Mouse (Mus musculus) hindbrain, embryonic 15.5 days (tissue): Measurements from ENCODE around the gene 4930438A08Rik. TPM values are rescaled to one million over a fixed set of nuclear protein-coding genes. Genes with fewer than 3 reads are reported as not detected.

Experiments
- ATAC-seq: fragments of 200-750 bp; cut with Nextera tagmentation; 2 replicates; pipeline ENCODE4 v1.8.0; 2017; ENCODE audit warnings: low read depth, moderate number of reproducible peaks, moderate TSS enrichment; ENCODE audit not compliant: low FRiP score
- H3K27ac ChIP-seq: fragments of 300-500 bp; sonication (generic); replicated peaks from 2 replicates; pipeline ENCODE4 v1.5.1; 2015; ENCODE audit warnings: mild to moderate bottlenecking, inconsistent platforms
- H3K27me3 ChIP-seq: fragments of 300-500 bp; sonication (generic); 2 replicates; pipeline ENCODE4 v1.6.1; 2015; ENCODE audit warnings: control low read depth, inconsistent platforms
- H3K36me3 ChIP-seq: fragments of 300-500 bp; sonication (generic); 2 replicates; pipeline ENCODE4 v1.6.1; 2015; ENCODE audit warnings: control low read depth, inconsistent platforms
- H3K4me1 ChIP-seq: fragments of 300-500 bp; sonication (generic); replicated peaks from 2 replicates; pipeline ENCODE4 v1.6.1; 2015; ENCODE audit warnings: control low read depth, inconsistent platforms
- H3K4me2 ChIP-seq: fragments of 300-500 bp; sonication (generic); 2 replicates; pipeline ENCODE4 v1.6.1; 2015; ENCODE audit warnings: moderate library complexity, mild to moderate bottlenecking, inconsistent platforms
- H3K4me3 ChIP-seq: fragments of 300-500 bp; sonication (generic); 2 replicates; pipeline ENCODE4 v1.5.1; 2015; ENCODE audit warnings: mild to moderate bottlenecking, inconsistent platforms
- H3K9ac ChIP-seq: fragments of 300-500 bp; sonication (generic); 2 replicates; pipeline ENCODE4 v1.6.1; 2015; ENCODE audit warnings: inconsistent platforms
- H3K9me3 ChIP-seq: fragments of 300-500 bp; sonication (generic); 2 replicates; pipeline ENCODE4 v1.6.1; 2016; ENCODE audit warnings: control low read depth, inconsistent platforms
- WGBS: fragments of 180-500 bp; shearing (Covaris S2); methylation state at CpG from one replicate; pipeline ENCODE4 v1.1.7; 2015; 5-methylcytosine and 5-hydroxymethylcytosine counted together
- polyA plus RNA-seq: library from polyadenylated mRNA; unstranded; fragments of >200 nt; fragmentation: Nextera tagmentation; extraction: Ambion mirVana; gene quantifications from 2 replicates; pipeline ENCODE4 v1.2.1, GENCODE M21; 2015

Gene 4930438A08Rik
- polyA plus RNA-seq, 1 experiment from 2014 or later, result not detected

DNA sequence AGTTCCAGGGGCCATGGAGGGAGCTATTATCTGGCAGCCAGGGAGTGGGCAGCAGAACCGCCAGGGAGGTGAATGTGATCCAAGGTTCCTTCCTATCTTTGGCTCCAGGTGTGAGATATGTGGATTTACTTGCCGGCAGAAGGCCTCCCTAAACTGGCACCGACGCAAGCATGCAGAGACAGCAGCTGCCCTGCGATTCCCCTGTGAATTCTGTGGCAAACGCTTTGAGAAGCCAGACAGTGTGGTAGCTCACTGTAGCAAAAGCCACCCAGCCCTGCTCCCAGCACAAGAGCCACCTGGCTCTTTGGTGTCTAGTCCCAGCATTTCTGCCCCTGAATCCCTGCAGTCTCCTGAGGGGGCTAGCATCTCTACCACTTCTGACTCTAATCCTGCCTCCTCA lies 39.5 kb downstream of the 4930438A08Rik start:
- no peak overlapping the region for H3K9ac ChIP-seq
- no peak for ATAC-seq
- H3K27ac ChIP-seq, result no peak overlapping the region
- H3K9me3 ChIP-seq, result no peaks in the 10 kb centered on the region
- no peak overlapping the region for H3K4me3 ChIP-seq
- 63% methylated on average over 6 of the region's 6 CpGs for WGBS
- peaks cover 23% of the 10 kb centered on the region for H3K36me3 ChIP-seq
- H3K27me3 ChIP-seq, result no peaks in the 10 kb centered on the region
- no peak overlapping the region for H3K4me2 ChIP-seq
- no peaks in the 10 kb centered on the region for H3K4me1 ChIP-seq

DNA sequence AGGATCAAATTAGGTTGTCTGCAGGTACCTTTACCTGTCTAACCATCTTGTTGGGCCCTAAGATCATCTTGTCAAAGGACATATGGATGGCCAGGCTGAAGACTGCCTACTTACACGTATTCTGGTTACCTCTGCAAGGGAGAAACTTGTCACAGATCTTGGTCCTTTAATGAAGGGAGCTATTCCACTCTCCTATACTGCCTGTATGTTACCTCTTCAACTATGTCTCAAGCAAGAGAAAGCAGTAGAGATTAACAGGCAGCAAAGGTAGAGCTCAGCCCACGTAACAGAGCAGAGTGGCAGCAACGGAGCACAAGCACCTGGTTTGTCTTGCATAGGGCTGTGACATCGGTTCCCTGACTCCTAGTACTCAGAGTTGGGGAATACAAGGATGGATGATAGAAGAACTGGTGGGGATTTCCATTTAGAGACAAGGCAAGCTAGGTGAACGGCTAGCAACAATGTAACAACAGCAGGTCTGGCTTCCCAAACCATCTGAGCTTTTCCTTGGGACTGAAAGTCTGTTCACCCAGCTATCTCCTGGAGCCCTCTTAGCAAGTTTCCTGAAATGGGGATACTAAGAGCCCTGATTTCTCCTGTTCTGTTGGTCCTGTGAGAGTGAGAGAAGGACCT lies 41.1 kb downstream of the 4930438A08Rik start:
- no peak overlapping the region for H3K27ac ChIP-seq
- H3K27me3 ChIP-seq, result no peaks in the 10 kb centered on the region
- H3K9me3 ChIP-seq, result no peaks in the 10 kb centered on the region
- no peak overlapping the region for H3K9ac ChIP-seq
- H3K4me2 ChIP-seq, result no peak overlapping the region
- peaks cover 32% of the 10 kb centered on the region for H3K36me3 ChIP-seq
- ATAC-seq, result no peak
- H3K4me1 ChIP-seq, result peaks cover 5% of the 10 kb centered on the region; the same call in 1 of the 2 replicates
- H3K4me3 ChIP-seq, result no peak overlapping the region
- 94% methylated on average over 5 of the region's 5 CpGs for WGBS

DNA sequence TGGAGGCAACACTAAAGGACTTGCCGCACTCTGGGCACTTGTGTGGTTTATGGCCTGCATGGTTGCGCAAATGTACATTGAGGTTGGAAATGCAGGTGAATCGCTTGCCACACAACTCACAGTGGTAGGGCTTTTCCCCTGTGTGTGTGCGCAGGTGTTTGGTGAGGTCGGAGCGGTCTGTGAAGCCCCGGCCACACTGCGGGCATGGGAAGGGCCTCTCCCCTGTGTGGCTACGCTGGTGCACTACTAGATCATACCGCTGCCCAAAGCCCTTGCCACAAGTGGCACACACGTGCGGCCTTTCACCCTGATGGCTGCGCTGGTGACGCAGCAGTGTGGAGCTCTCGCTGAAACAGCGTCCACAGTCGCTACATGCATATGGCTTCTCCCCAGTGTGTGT lies 41.7 kb downstream of the 4930438A08Rik start:
- ATAC-seq, result peak; percentile 43

GRCm38 (mm10) chr11:58316768-58317390 lies 42.3 kb downstream of the 4930438A08Rik start:
- Histone ChIP-seq H3K9me3 (no peaks in the 10 kb centered on the region), H3K4me2 (no peak overlapping the region), H3K27me3 (no peaks in the 10 kb centered on the region), H3K9ac (no peak overlapping the region), H3K4me3 (no peak overlapping the region), H3K27ac (no peak overlapping the region), H3K36me3 (peaks cover 30% of the 10 kb centered on the region), H3K4me1 (peaks cover 16% of the 10 kb centered on the region)
- 67% methylated on average over 28 of the region's 28 CpGs for WGBS
- ATAC-seq, result peak; percentile 61

More for the DNA sequence above, 41.7 kb downstream of the 4930438A08Rik start:
- 86% methylated on average over 17 of the region's 17 CpGs for WGBS
- Histone ChIP-seq H3K9me3 (no peaks in the 10 kb centered on the region), H3K36me3 (peaks cover 32% of the 10 kb centered on the region), H3K4me3 (no peak overlapping the region), H3K9ac (no peak overlapping the region), H3K4me2 (no peak overlapping the region), H3K27ac (no peak overlapping the region), H3K4me1 (peaks cover 10% of the 10 kb centered on the region), H3K27me3 (no peaks in the 10 kb centered on the region)

GRCm38 (mm10) chr11:58322824-58323569 lies 48.4 kb downstream of the 4930438A08Rik start:
- under 1% methylated on average over 57 of the region's 63 CpGs for WGBS
- peaks cover 24% of the 10 kb centered on the region for H3K36me3 ChIP-seq

GRCm38 (mm10) chr11:58323570-58324340 lies 49.2 kb downstream of the 4930438A08Rik start:
- WGBS, result 9% methylated on average over 24 of the region's 24 CpGs
- no peaks in the 10 kb centered on the region for H3K27me3 ChIP-seq
- peak overlapping the region; percentile 97 for H3K27ac ChIP-seq
- H3K4me3 ChIP-seq, result peak overlapping the region; percentile 81
- H3K4me1 ChIP-seq, result peaks cover 41% of the 10 kb centered on the region
- no peaks in the 10 kb centered on the region for H3K9me3 ChIP-seq
- peaks cover 22% of the 10 kb centered on the region for H3K36me3 ChIP-seq
- no peak for ATAC-seq
- H3K4me2 ChIP-seq, result peak overlapping the region; percentile 77
- peak overlapping the region; percentile 92 for H3K9ac ChIP-seq

More at GRCm38 (mm10) chr11:58322824-58323569, 48.4 kb downstream of the 4930438A08Rik start:
- Histone ChIP-seq H3K4me3 (peak overlapping the region; percentile 81), H3K9me3 (no peaks in the 10 kb centered on the region), H3K9ac (peak overlapping the region; percentile 92), H3K4me1 (peaks cover 36% of the 10 kb centered on the region), H3K27ac (peak overlapping the region; percentile 97), H3K27me3 (no peaks in the 10 kb centered on the region), H3K4me2 (peak overlapping the region; percentile 77)
- peak; percentile 98 for ATAC-seq

DNA sequence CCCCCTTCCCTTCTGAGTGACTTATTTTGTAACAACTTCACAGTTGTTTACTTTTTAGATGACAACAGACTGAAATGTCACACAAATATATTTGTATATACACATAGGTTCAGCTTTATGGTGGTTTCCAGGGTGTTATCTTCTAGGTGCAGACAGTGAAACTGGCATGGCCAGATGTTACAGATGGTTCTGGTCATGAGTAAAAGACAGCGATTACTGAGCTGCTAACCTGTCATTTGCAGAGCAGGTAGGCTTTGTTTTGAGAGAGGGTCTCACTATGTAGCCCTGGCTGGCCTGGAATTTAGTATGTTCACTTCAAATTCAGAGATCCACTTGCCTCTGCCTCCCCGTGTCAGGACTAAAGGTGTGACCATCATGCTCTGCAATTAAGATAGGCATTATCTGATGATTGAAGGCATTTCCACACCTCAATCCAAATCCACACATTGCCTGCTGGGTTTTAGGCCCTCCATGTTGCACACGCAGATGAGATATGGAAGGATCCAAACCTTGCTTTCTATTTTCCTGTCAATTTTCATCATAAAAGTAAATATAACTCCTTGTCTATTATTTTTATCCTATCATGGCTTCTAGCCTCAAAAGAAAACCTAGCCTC lies 50.1 kb downstream of the 4930438A08Rik start:
- H3K36me3 ChIP-seq, result peaks cover 16% of the 10 kb centered on the region
- no peak for ATAC-seq
- no peak overlapping the region for H3K9ac ChIP-seq
- H3K27ac ChIP-seq, result no peak overlapping the region
- H3K4me2 ChIP-seq, result no peak overlapping the region
- H3K27me3 ChIP-seq, result no peaks in the 10 kb centered on the region
- no peak overlapping the region for H3K4me3 ChIP-seq
- 93% methylated on average over 3 of the region's 3 CpGs for WGBS
- peaks cover 50% of the 10 kb centered on the region for H3K4me1 ChIP-seq
- no peaks in the 10 kb centered on the region for H3K9me3 ChIP-seq

GRCm38 (mm10) chr11:58326781-58327180 lies 52.2 kb downstream of the 4930438A08Rik start:
- no peaks in the 10 kb centered on the region for H3K9me3 ChIP-seq
- 90% methylated on average over 3 of the region's 3 CpGs for WGBS
- no peak overlapping the region for H3K4me3 ChIP-seq
- no peak overlapping the region for H3K9ac ChIP-seq
- H3K27ac ChIP-seq, result no peak overlapping the region
- peaks cover 10% of the 10 kb centered on the region for H3K36me3 ChIP-seq
- peaks cover 44% of the 10 kb centered on the region for H3K4me1 ChIP-seq
- no peak for ATAC-seq
- H3K27me3 ChIP-seq, result no peaks in the 10 kb centered on the region
- H3K4me2 ChIP-seq, result no peak overlapping the region

DNA sequence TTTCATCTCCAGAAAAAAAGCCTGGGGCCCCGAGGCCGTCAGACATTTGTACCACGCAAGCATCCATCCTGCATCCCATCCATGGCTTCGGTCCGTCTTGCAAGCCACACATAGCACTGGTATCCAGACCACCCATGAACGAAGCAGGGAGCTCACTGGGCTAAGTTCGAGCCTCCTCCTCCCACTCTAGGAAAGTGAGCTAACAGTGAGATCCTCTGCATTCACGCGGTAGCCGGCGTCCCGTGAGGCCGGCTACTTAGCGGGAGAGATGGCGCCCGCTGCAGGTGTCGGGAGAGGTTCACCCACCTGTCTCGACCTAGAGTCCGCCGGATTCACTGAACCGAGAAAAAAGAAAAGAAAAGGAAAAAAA lies 55.3 kb downstream of the 4930438A08Rik start:
- Histone ChIP-seq H3K36me3 (peaks cover 23% of the 10 kb centered on the region), H3K4me3 (peak overlapping the region; percentile 96), H3K27me3 (no peaks in the 10 kb centered on the region), H3K9ac (peak overlapping the region; percentile 95), H3K4me1 (peaks cover 53% of the 10 kb centered on the region), H3K27ac (peak overlapping the region; percentile 73), H3K9me3 (no peaks in the 10 kb centered on the region), H3K4me2 (peak overlapping the region; percentile 85)
- under 1% methylated on average over 21 of the region's 21 CpGs for WGBS
- ATAC-seq, result peak; percentile 40

DNA sequence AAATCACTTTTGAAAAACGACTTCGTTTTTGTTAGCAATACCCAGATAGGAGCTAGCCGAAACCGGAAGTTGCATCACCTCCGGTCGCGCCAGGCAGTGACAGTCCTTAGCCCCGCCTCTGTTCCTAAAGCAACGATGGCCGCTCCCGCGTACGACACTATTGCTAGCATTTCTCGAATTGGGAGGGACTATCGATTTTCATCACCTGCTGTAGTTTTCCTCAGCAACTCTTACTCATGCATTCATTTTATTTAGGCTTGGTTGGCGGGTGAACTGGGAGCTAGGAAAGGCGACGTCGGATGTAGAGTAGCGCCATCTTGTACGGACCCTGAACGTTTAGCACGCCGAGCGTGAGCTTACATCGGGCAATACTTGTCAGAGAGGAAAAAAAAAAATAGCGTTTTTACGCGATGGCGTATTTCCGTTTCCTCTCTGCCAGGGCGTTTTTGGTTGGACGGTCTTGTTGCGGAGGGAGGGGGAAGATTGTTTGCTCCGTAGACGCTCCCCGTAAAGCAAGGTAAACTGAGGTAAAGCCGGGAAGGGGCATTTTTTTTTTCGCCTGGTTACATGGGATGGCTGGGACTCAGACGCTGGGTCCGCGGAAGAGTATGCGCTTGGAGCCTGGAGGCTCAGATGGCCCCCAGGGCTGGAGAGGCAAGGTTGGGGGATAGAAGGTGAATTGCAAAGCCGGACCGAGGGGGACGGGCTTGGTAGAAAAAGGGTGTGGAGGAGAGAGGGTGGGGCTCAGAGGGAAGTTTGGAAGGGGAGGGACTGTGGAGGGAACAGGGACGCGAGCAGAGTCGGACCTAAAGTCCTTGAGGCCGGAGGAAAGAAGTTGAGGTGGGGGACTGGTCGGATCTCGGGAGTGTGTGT lies 55.9 kb downstream of the 4930438A08Rik start, which contains the start of the genes Zfp672 and Sh3bp5l:
TSS of gene Zfp672 (minus strand) at position 64 of the 873 bp plus-strand sequence.
TSS of gene Sh3bp5l (plus strand) at position 449 of the 873 bp plus-strand sequence.
- peak within 1 kb of the TSS; percentile 95 for H3K9ac ChIP-seq
- peaks cover 25% of the 10 kb centered on the region for H3K36me3 ChIP-seq
- H3K4me1 ChIP-seq, result peaks cover 55% of the 10 kb centered on the region
- peak within 1 kb of the TSS; percentile 73 for H3K27ac ChIP-seq
- peak within 1 kb of the TSS; percentile 96 for H3K4me3 ChIP-seq
- no peaks in the 10 kb centered on the region for H3K9me3 ChIP-seq
- no peaks in the 10 kb centered on the region for H3K27me3 ChIP-seq
- ATAC-seq, result peak; percentile 96
- under 1% methylated on average over 52 of the region's 52 CpGs for WGBS
- H3K4me2 ChIP-seq, result peak within 1 kb of the TSS; percentile 85
